Mouse (Mus musculus) thymus, adult 2 months (tissue): ENCODE data around the gene Vps53. TPM values are rescaled to one million over a fixed set of nuclear protein-coding genes. Genes with fewer than 3 reads are reported as not detected.

Experiments
- DNase-seq: peaks from one replicate; pipeline ENCODE4 v3.0.0; 2021
- H3K27ac ChIP-seq: fragments of 200-500 bp; 2 replicates; pipeline ENCODE4 v1.5.1; 2012; ENCODE audit warnings: low read length, control low read depth; ENCODE audit not compliant: control insufficient read depth, insufficient read depth
- H3K27me3 ChIP-seq: fragments of 200-500 bp; 2 replicates; pipeline ENCODE4 v1.6.1; 2012; ENCODE audit warnings: mild to moderate bottlenecking, low read length, moderate library complexity, mixed read lengths; ENCODE audit not compliant: control insufficient read depth, insufficient read depth
- H3K36me3 ChIP-seq: fragments of 200-500 bp; 2 replicates; pipeline ENCODE4 v1.6.1; 2012; ENCODE audit warnings: mild to moderate bottlenecking, low read length, moderate library complexity; ENCODE audit not compliant: control insufficient read depth, insufficient read depth
- H3K4me1 ChIP-seq: fragments of 200-500 bp; replicated peaks from 2 replicates; pipeline ENCODE4 v1.6.1; 2012; ENCODE audit warnings: low read length; ENCODE audit not compliant: control insufficient read depth, insufficient read depth
- H3K4me3 ChIP-seq: fragments of 200-500 bp; 2 replicates; pipeline ENCODE4 v1.5.1; 2012; ENCODE audit warnings: mild to moderate bottlenecking, low read length, control low read depth, moderate library complexity; ENCODE audit not compliant: control insufficient read depth, insufficient read depth
- CTCF ChIP-seq: fragments of 200-500 bp; IDR thresholded peaks from 2 replicates; pipeline ENCODE4 v1.5.1; 2012; ENCODE audit warnings: mild to moderate bottlenecking, control low read depth, low read length, moderate library complexity, borderline replicate concordance; ENCODE audit not compliant: control insufficient read depth, poor library complexity, insufficient read depth; ENCODE audit errors: extremely low read depth
- POLR2A ChIP-seq: fragments of 200-500 bp; IDR thresholded peaks from 2 replicates; pipeline ENCODE4 v1.6.1; 2012; ENCODE audit warnings: mild to moderate bottlenecking, low read length, control low read depth, moderate library complexity; ENCODE audit not compliant: control insufficient read depth, poor library complexity, insufficient read depth; ENCODE audit errors: extremely low read depth
- WGBS: fragments of 180-500 bp; shearing (Covaris S2); methylation state at CpG from one replicate; pipeline ENCODE4 v1.1.7; 2018; 5-methylcytosine and 5-hydroxymethylcytosine counted together
- polyA plus RNA-seq: library from polyadenylated mRNA; depleted of rRNA; stranded (reverse); fragments of >200 nt; gene quantifications from 2 replicates; pipeline ENCODE4 v1.2.3, GENCODE M21; 2012

Gene Vps53
- polyA plus RNA-seq, 1 experiment: 33.7 TPM

DNA sequence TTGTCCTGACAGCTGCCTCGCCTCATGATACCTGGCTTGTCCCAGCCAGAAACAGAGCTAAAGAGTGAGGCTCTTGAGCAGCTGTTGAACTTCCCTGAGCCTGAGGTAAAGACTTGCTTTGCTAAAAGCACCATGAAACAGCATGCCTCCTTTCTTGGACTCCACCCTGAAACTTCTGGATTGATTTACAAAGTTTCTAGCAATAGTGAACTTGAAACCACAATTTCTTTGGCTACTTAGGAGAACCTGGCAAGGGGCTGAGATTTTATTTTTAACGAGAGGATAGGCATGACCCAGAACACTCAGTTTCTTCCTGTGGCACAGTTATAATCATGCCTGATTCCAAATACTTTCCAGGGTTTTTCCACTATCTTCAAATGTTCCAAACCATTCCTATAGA lies 56.9 kb downstream of the Vps53 start:
- Histone ChIP-seq H3K36me3 (peaks cover 3% of the 10 kb centered on the region; the same call in 1 of the 2 replicates), H3K4me1 (no peaks in the 10 kb centered on the region), H3K27me3 (no peaks in the 10 kb centered on the region), H3K4me3 (no peak overlapping the region), H3K27ac (no peak overlapping the region)
- WGBS: 91% methylated on average over 2 of the region's 2 CpGs
- DNase-seq: no peak
- TF ChIP-seq CTCF (no peak), POLR2A (no peak)

DNA sequence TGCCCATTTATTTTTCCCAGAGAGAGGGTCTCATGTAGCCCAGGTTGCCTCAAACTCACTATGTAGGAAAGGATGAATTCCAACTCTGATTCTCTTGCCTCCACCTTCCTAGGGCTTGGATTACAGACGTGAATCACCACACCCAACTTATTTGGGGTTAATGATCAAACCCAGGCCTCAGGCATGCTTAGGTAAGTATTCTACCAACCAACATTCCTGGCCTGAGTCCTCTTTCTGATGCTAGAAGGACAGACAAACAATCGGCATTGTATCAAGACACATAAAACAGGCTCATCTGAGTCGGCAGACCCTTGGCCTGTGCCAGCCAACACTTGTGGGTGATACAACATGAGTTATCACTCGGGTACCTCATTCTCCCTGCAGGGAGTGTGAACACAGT lies 58.4 kb downstream of the Vps53 start:
- H3K36me3 ChIP-seq: peaks cover 16% of the 10 kb centered on the region
- H3K27ac ChIP-seq: no peak overlapping the region
- no peak overlapping the region for H3K4me3 ChIP-seq
- no peaks in the 10 kb centered on the region for H3K4me1 ChIP-seq
- DNase-seq: no peak
- 92% methylated on average over 4 of the region's 4 CpGs for WGBS
- TF ChIP-seq POLR2A (no peak), CTCF (no peak)
- H3K27me3 ChIP-seq: no peaks in the 10 kb centered on the region

DNA sequence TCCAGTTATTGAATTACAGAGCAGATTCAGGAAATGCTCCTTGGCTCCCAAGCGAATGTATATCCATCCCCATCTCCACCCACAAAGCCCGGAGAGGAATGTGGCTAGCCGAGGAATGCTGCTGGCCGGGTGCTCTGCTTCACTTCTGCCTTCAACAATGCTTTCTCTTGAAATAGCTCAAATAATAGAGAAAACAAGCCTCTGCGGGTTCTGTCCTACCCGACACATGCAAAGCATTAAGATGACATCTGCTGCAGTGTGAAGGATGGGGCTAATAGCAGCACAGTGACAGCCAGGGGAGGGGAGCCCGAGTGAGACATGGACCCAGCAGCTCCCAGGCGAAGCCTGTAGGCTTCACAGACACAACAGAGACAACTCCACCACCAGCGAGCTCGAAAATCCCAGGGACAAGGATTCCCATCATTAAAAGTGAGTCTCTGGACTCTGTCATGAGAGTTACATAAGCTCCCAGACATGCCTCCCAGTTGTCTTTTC lies 59.0 kb downstream of the Vps53 start:
- WGBS: 95% methylated on average over 10 of the region's 10 CpGs
- Histone ChIP-seq H3K27ac (no peak overlapping the region), H3K4me1 (no peaks in the 10 kb centered on the region), H3K4me3 (no peak overlapping the region), H3K27me3 (no peaks in the 10 kb centered on the region), H3K36me3 (peaks cover 17% of the 10 kb centered on the region)
- DNase-seq: no peak
- TF ChIP-seq POLR2A: no peak
- no peak for TF ChIP-seq CTCF

DNA sequence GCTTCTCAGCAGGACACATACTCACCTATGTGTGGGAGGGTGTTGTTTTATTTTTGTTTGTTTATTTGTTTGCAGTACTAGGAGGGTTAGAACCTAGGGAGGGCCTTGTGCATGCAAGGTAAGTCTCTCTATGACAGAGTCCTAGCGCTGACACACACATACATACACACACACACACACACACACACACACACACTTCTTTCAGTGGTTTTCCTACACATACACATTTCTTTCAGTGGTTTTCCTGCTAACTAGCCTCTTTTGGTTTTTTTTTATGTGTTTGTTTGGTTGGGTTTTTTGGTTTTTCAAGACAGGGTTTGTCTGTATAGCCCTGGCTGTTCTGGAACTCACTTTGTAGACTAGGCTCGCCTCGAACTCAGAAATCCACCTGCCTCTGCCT lies 69.0 kb downstream of the Vps53 start:
- no peak overlapping the region for H3K4me3 ChIP-seq
- DNase-seq: no peak
- H3K4me1 ChIP-seq: peaks cover 7% of the 10 kb centered on the region
- H3K27me3 ChIP-seq: no peaks in the 10 kb centered on the region
- WGBS: 23% methylated on average over 3 of the region's 3 CpGs
- H3K27ac ChIP-seq: no peak overlapping the region
- H3K36me3 ChIP-seq: peaks cover 15% of the 10 kb centered on the region
- no peak for TF ChIP-seq POLR2A
- TF ChIP-seq CTCF: no peak

DNA sequence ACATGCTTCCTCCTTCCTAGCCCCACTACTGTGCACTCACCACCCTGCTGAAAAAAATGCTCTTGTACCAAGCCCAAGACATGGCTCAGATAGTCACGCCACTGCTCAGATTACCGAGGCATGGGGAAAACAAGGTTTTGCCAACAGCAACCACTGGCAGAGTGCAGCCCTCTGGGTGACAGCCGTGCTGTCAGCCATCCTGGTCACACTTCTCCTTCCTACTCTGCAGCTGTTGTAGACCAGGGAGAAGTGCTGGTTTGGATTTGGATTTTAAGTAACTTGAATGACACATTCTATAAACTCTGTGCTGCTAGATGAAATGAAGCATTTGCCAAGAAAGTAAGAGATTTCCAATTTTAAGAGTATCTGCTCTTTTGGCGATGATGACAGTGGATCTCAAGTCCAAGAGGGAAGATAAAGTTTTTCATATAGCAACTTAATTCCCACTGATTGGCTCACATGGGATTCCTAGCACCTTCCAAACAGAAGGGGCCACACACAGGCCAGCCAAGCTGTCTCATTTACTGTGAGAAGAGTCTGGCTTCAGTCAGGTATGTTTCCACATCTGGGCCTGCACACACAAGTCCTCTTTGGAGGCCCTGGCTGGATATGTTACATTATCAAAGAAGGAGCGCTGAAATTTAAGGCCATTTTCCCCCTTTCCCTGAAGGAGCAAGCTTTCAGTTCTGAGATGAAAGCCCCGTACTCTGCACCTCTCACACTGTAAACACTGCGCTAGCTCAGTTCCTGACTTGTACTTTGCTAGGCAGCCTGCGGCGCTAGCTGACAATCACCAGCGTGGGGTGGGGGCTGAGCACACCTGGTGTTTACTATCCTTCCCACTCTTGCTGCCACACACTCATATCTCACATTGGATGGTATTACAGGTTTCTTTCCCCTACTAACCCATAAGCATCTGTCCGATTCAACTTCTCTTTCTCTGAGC lies 72.6 kb downstream of the Vps53 start:
- Histone ChIP-seq H3K4me1 (peaks cover 7% of the 10 kb centered on the region), H3K27ac (peak overlapping the region; percentile 86), H3K36me3 (peaks cover under 1% of the 10 kb centered on the region; the same call in 1 of the 2 replicates), H3K4me3 (no peak overlapping the region), H3K27me3 (no peaks in the 10 kb centered on the region)
- 27% methylated on average over 11 of the region's 11 CpGs for WGBS
- DNase-seq: peak; percentile 63
- no peak for TF ChIP-seq POLR2A
- no peak for TF ChIP-seq CTCF

DNA sequence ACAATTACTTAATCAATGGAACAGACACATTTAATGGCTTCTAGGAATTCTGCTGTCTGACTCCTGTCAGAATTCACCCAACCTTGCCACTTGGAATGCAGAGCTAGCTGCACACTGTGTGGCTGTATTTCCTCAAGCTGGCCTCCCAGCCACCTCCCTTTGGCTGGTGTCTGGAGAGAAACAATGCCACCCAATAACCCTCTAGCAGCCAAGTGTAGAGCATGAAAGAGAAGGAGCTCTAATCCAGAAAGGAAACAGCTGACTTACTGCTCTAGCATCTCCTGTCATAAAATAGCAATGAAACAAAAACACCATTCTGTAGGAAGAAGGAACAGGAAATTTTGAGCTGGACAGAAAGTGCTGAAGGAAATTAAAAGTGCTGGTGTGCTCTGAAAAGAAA lies 78.3 kb downstream of the Vps53 start:
- Histone ChIP-seq H3K4me1 (no peaks in the 10 kb centered on the region), H3K27ac (no peak overlapping the region), H3K4me3 (no peak overlapping the region), H3K27me3 (no peaks in the 10 kb centered on the region), H3K36me3 (peaks cover 13% of the 10 kb centered on the region)
- no peak for DNase-seq
- TF ChIP-seq POLR2A: no peak
- TF ChIP-seq CTCF: no peak
